Mouse (Mus musculus) neural tube, embryonic 15.5 days (tissue): ENCODE data around the gene Smo. TPM values are rescaled to one million over a fixed set of nuclear protein-coding genes. Genes with fewer than 3 reads are reported as not detected.
A peak's percentile ranks its signal among the peaks of the same experiment; 100 is the strongest.

Source experiments
- ATAC-seq: fragments of 200-750 bp; cut with Nextera tagmentation; 2 replicates; pipeline ENCODE4 v1.8.0; 2017; ENCODE audit warnings: mild to moderate bottlenecking, moderate TSS enrichment, moderate library complexity; ENCODE audit not compliant: low FRiP score
- H3K27ac ChIP-seq: fragments of 300-500 bp; sonication (generic); replicated peaks from 2 replicates; pipeline ENCODE4 v1.5.1; 2015; ENCODE audit warnings: mild to moderate bottlenecking, inconsistent platforms
- H3K27me3 ChIP-seq: fragments of 300-500 bp; sonication (generic); replicated peaks from 2 replicates; pipeline ENCODE4 v1.6.1; 2015; ENCODE audit warnings: inconsistent platforms
- H3K36me3 ChIP-seq: fragments of 300-500 bp; sonication (generic); 2 replicates; pipeline ENCODE4 v1.6.1; 2015; ENCODE audit warnings: inconsistent platforms
- H3K4me1 ChIP-seq: fragments of 300-500 bp; sonication (generic); 2 replicates; pipeline ENCODE4 v1.6.1; 2015; ENCODE audit warnings: inconsistent platforms
- H3K4me2 ChIP-seq: fragments of 300-500 bp; sonication (generic); 2 replicates; pipeline ENCODE4 v1.6.1; 2015; ENCODE audit warnings: inconsistent platforms, mild to moderate bottlenecking, moderate library complexity
- H3K4me3 ChIP-seq: fragments of 300-500 bp; sonication (generic); replicated peaks from 2 replicates; pipeline ENCODE4 v1.5.1; 2015; ENCODE audit warnings: mild to moderate bottlenecking, inconsistent platforms
- H3K9ac ChIP-seq: fragments of 300-500 bp; sonication (generic); replicated peaks from 2 replicates; pipeline ENCODE4 v1.6.1; 2015; ENCODE audit warnings: mild to moderate bottlenecking, inconsistent platforms
- H3K9me3 ChIP-seq: fragments of 300-500 bp; sonication (generic); replicated peaks from 2 replicates; pipeline ENCODE4 v1.6.1; 2016; ENCODE audit warnings: inconsistent platforms
- WGBS: fragments of 180-500 bp; shearing (Covaris S2); methylation state at CpG from one replicate; pipeline ENCODE4 v1.1.7; 2015; ENCODE audit warnings: mixed read lengths; 5-methylcytosine and 5-hydroxymethylcytosine counted together
- polyA plus RNA-seq: library from polyadenylated mRNA; unstranded; fragments of >200 nt; fragmentation: Nextera tagmentation; extraction: Ambion mirVana; gene quantifications from 2 replicates; pipeline ENCODE4 v1.2.1, GENCODE M21; 2015

The Smo gene
- 10.8 and 18.3 TPM in 2 replicates for polyA plus RNA-seq

- no peaks in the 10 kb centered on the region for H3K36me3 ChIP-seq
- no peaks in the 10 kb centered on the region for H3K9me3 ChIP-seq
- peak within 1 kb of the TSS; percentile 79 for H3K27ac ChIP-seq
- peak; percentile 95 for ATAC-seq
- H3K4me3 ChIP-seq = peak within 1 kb of the TSS; percentile 71
- under 1% methylated on average over 23 of the region's 30 CpGs for WGBS
- H3K4me1 ChIP-seq = peaks cover 16% of the 10 kb centered on the region; the same call in 1 of the 2 replicates
- H3K4me2 ChIP-seq = peak within 1 kb of the TSS; percentile 95
- peak within 1 kb of the TSS; percentile 74 for H3K9ac ChIP-seq
- no peaks in the 10 kb centered on the region for H3K27me3 ChIP-seq
These were observed at the start of gene Smo for GRCm38 (mm10) chr6:29735336-29735688. Gene Smo (plus strand): TSS chr6:29735503.

GRCm38 (mm10) chr6:29685952-29686351 is 49.4 kb upstream of the Smo start:
- ATAC-seq = no peak
- no peaks in the 10 kb centered on the region for H3K9me3 ChIP-seq
- H3K4me1 ChIP-seq = no peaks in the 10 kb centered on the region
- no peaks in the 10 kb centered on the region for H3K36me3 ChIP-seq
- WGBS = 84% methylated on average over 4 of the region's 4 CpGs
- no peak overlapping the region for H3K27ac ChIP-seq
- no peak overlapping the region for H3K4me3 ChIP-seq
- H3K4me2 ChIP-seq = no peak overlapping the region
- no peak overlapping the region for H3K9ac ChIP-seq
- no peaks in the 10 kb centered on the region for H3K27me3 ChIP-seq

GRCm38 (mm10) chr6:29689458-29689857 is 45.8 kb upstream of the Smo start:
- H3K36me3 ChIP-seq = no peaks in the 10 kb centered on the region
- H3K4me3 ChIP-seq = no peak overlapping the region
- peaks cover 7% of the 10 kb centered on the region for H3K4me1 ChIP-seq
- WGBS = 79% methylated on average over 8 of the region's 8 CpGs
- peaks cover 13% of the 10 kb centered on the region for H3K27me3 ChIP-seq
- no peak overlapping the region for H3K27ac ChIP-seq
- no peaks in the 10 kb centered on the region for H3K9me3 ChIP-seq
- no peak overlapping the region for H3K9ac ChIP-seq
- no peak overlapping the region for H3K4me2 ChIP-seq
- no peak for ATAC-seq

GRCm38 (mm10) chr6:29693953-29694352 is 41.4 kb upstream of the Smo start, which contains the start of gene Tspan33:
Gene Tspan33 (plus strand): TSS chr6:29694222.
- H3K27ac ChIP-seq = no peak within 1 kb of the TSS; the same call in 1 of the 2 replicates
- peak within 1 kb of the TSS; percentile 81 for H3K9ac ChIP-seq
- ATAC-seq = peak; percentile 98
- no peaks in the 10 kb centered on the region for H3K36me3 ChIP-seq
- peak within 1 kb of the TSS; percentile 99 for H3K4me2 ChIP-seq
- peaks cover 19% of the 10 kb centered on the region for H3K4me1 ChIP-seq
- peak within 1 kb of the TSS; percentile 77 for H3K4me3 ChIP-seq
- peaks cover 26% of the 10 kb centered on the region for H3K27me3 ChIP-seq
- WGBS = 0% methylated on average over 28 of the region's 41 CpGs
- H3K9me3 ChIP-seq = no peaks in the 10 kb centered on the region

GRCm38 (mm10) chr6:29694375-29695289 is 40.7 kb upstream of the Smo start:
- no peaks in the 10 kb centered on the region for H3K9me3 ChIP-seq
- H3K4me2 ChIP-seq = peak overlapping the region; percentile 99
- no peaks in the 10 kb centered on the region for H3K36me3 ChIP-seq
- peak; percentile 51 for ATAC-seq
- H3K9ac ChIP-seq = peak overlapping the region; percentile 81
- 3% methylated on average over 35 of the region's 35 CpGs for WGBS
- H3K27ac ChIP-seq = no peak overlapping the region; the same call in 1 of the 2 replicates
- peaks cover 19% of the 10 kb centered on the region for H3K4me1 ChIP-seq
- H3K27me3 ChIP-seq = peaks cover 26% of the 10 kb centered on the region
- H3K4me3 ChIP-seq = peak overlapping the region; percentile 77

- 0 out of 2 replicates have a peak overlapping the region, but pooled peaks have one; percentile 20 for H3K27ac ChIP-seq
- ATAC-seq = no peak
- H3K4me1 ChIP-seq = peaks cover 19% of the 10 kb centered on the region
- H3K9ac ChIP-seq = no peak overlapping the region
- 57% methylated on average over 3 of the region's 3 CpGs for WGBS
- no peaks in the 10 kb centered on the region for H3K36me3 ChIP-seq
- peaks cover 26% of the 10 kb centered on the region for H3K27me3 ChIP-seq
- peak overlapping the region; percentile 77 for H3K4me3 ChIP-seq
- H3K9me3 ChIP-seq = no peaks in the 10 kb centered on the region
- H3K4me2 ChIP-seq = peak overlapping the region; percentile 99
These were observed 40.0 kb upstream of the Smo start for GRCm38 (mm10) chr6:29695290-29695674.

- no peak overlapping the region for H3K9ac ChIP-seq
- H3K27me3 ChIP-seq = peaks cover 26% of the 10 kb centered on the region
- no peak for ATAC-seq
- WGBS = 77% methylated on average over 7 of the region's 7 CpGs
- no peaks in the 10 kb centered on the region for H3K36me3 ChIP-seq
- no peaks in the 10 kb centered on the region for H3K9me3 ChIP-seq
- H3K27ac ChIP-seq = no peak overlapping the region
- no peak overlapping the region for H3K4me2 ChIP-seq
- peaks cover 19% of the 10 kb centered on the region for H3K4me1 ChIP-seq
- H3K4me3 ChIP-seq = no peak overlapping the region
These were observed 39.3 kb upstream of the Smo start for GRCm38 (mm10) chr6:29695975-29696374.

- Histone ChIP-seq H3K9ac (no peak overlapping the region), H3K4me3 (no peak overlapping the region), H3K9me3 (no peaks in the 10 kb centered on the region), H3K27me3 (peaks cover 26% of the 10 kb centered on the region), H3K4me2 (no peak overlapping the region), H3K36me3 (no peaks in the 10 kb centered on the region), H3K27ac (no peak overlapping the region), H3K4me1 (peaks cover 19% of the 10 kb centered on the region)
- ATAC-seq = no peak
These were observed 38.2 kb upstream of the Smo start for GRCm38 (mm10) chr6:29697139-29697538.

- H3K27ac ChIP-seq = no peak overlapping the region
- no peak overlapping the region for H3K9ac ChIP-seq
- H3K4me3 ChIP-seq = no peak overlapping the region
- no peak for ATAC-seq
- no peaks in the 10 kb centered on the region for H3K9me3 ChIP-seq
- WGBS = 46% methylated on average over 3 of the region's 3 CpGs
- peaks cover 25% of the 10 kb centered on the region for H3K27me3 ChIP-seq
- H3K36me3 ChIP-seq = no peaks in the 10 kb centered on the region
- peaks cover 19% of the 10 kb centered on the region for H3K4me1 ChIP-seq
- no peak overlapping the region for H3K4me2 ChIP-seq
These were observed 37.8 kb upstream of the Smo start for GRCm38 (mm10) chr6:29697548-29697947.

- ATAC-seq = no peak
- 92% methylated on average over 7 of the region's 7 CpGs for WGBS
These were observed 36.1 kb upstream of the Smo start for GRCm38 (mm10) chr6:29699085-29699745.

GRCm38 (mm10) chr6:29701051-29701450 is 34.3 kb upstream of the Smo start:
- no peaks in the 10 kb centered on the region for H3K9me3 ChIP-seq
- H3K27ac ChIP-seq = no peak overlapping the region
- H3K4me1 ChIP-seq = no peaks in the 10 kb centered on the region
- H3K27me3 ChIP-seq = peaks cover 4% of the 10 kb centered on the region; the same call in 1 of the 2 replicates
- WGBS = 77% methylated on average over 6 of the region's 6 CpGs
- no peak overlapping the region for H3K4me2 ChIP-seq
- H3K4me3 ChIP-seq = no peak overlapping the region
- H3K36me3 ChIP-seq = no peaks in the 10 kb centered on the region
- ATAC-seq = no peak
- no peak overlapping the region for H3K9ac ChIP-seq

More at GRCm38 (mm10) chr6:29699085-29699745, 36.1 kb upstream of the Smo start:
- Histone ChIP-seq H3K9me3 (no peaks in the 10 kb centered on the region), H3K36me3 (no peaks in the 10 kb centered on the region), H3K9ac (no peak overlapping the region), H3K4me3 (no peak overlapping the region), H3K27me3 (peaks cover 13% of the 10 kb centered on the region; the same call in 1 of the 2 replicates), H3K4me2 (no peak overlapping the region), H3K27ac (no peak overlapping the region), H3K4me1 (peaks cover 14% of the 10 kb centered on the region)
